Mouse (Mus musculus) MEL (cell line): ENCODE data around the gene Dnah17.

Experiments used
- EP300 ChIP-seq, 2 experiments: IDR thresholded peaks; 2 replicates each; pipeline ENCODE4 v1.6.1; 2011; ENCODE audit warnings: improper control_type of control experiment in 2 of 2, low read length in 2 of 2, low read depth in 1 of 2, mild to moderate bottlenecking in 1 of 2
- UBTF ChIP-seq: IDR thresholded peaks from 2 replicates; pipeline ENCODE4 v1.6.1; 2012; ENCODE audit warnings: low read depth, mild to moderate bottlenecking, inconsistent platforms, low read length, improper control_type of control experiment, moderate library complexity, borderline replicate concordance; ENCODE audit not compliant: insufficient read depth

- TF ChIP-seq UBTF (no peak), EP300 (IDR thresholded peaks at IDR 0.05; ENCODE audit: low read depth in 1 of 2, low read length in 2 of 2) (no peak)
These were observed 622 bp downstream of the Dnah17 start for GRCm38 (mm10) chr11:118129812-118130211.
